Comparison of ENCODE assay signal across 9 mouse cellular contexts in genomic region chr5:92728252-92728828, GRCm38 (mm10). TPM values are rescaled to one million over a fixed set of nuclear protein-coding genes. Genes with fewer than 3 reads are reported as not detected.
DNase-seq lines count a peak whose midpoint lies in the region; ATAC-seq and TF ChIP-seq lines count a peak whose summit lies in the region.
"Had no signal": no experiment of that assay in that cellular context is flagged by ENCODE, and none has a peak within 500 bp of the region (broad histone marks: within the 10 kb centered on the region; RNA-seq: fewer than 3 reads in every experiment).

No protein-coding gene starts in this region.

- POLR2A ChIA-PET in Patski (lab: Charles Lee), result interaction anchor here (0.5 to 3.0 kb wide), 5 partner anchors 17 to 146 kb away, joined by 3 to 9 read pairs (median 3); no protein-coding TSS in a partner anchor

- in situ Hi-C loops in Patski (cut with MboI; ENCODE audit: low pct_unique_long_range_greater_than_20kb), result loop anchor here (5.0 kb wide), 2 partner anchors 46 to 224 kb away; partner anchors contain the start of gene Shroom3

- H3K36me3 ChIP-seq in C2C12 (ENCODE audit: control insufficient read depth, insufficient read depth), result no peaks in the 10 kb centered on the region
- no peaks in the 10 kb centered on the region for H3K36me3 ChIP-seq in hindbrain, embryonic 12.5 days
- no peaks in the 10 kb centered on the region for H3K36me3 ChIP-seq in stomach, postnatal 0 days (ENCODE audit: control insufficient read depth, insufficient read depth, low read length)
- H3K36me3 ChIP-seq: embryonic facial prominence, embryonic 12.5 days had no signal

- H3K79me3 ChIP-seq in C2C12 (ENCODE audit: low read depth), result no peaks in the 10 kb centered on the region

- no peak overlapping the region for H3K4me2 ChIP-seq in hindbrain, embryonic 12.5 days (replicated peaks)
- no peak overlapping the region for H3K4me2 ChIP-seq in stomach, postnatal 0 days (replicated peaks; ENCODE audit: low read depth)
- H3K4me2 ChIP-seq: embryonic facial prominence, embryonic 12.5 days had no signal

- no peak for DNase-seq in Patski (ENCODE audit: low read depth, low spot score)
- DNase-seq in embryo, embryonic 11 days, result peak; percentile 83
- peak; percentile 22 for DNase-seq in layer of hippocampus, adult 9-10 months (ENCODE audit: low spot score)
- peak; percentile 41 for DNase-seq in stomach, postnatal 0 days (ENCODE audit: low spot score)
- DNase-seq in spleen, postnatal 4 days (ENCODE audit: low spot score in 2 of 2), result no peak

- H3K4me1 ChIP-seq in hindbrain, embryonic 12.5 days, result no peaks in the 10 kb centered on the region
- no peaks in the 10 kb centered on the region for H3K4me1 ChIP-seq in stomach, postnatal 0 days (replicated peaks; ENCODE audit: control insufficient read depth, insufficient read depth)

- no peaks in the 10 kb centered on the region for H3K79me2 ChIP-seq in C2C12 (ENCODE audit: control insufficient read depth, insufficient read depth)

- no peaks in the 10 kb centered on the region for H3K9me3 ChIP-seq in hindbrain, embryonic 12.5 days (replicated peaks)
- no peaks in the 10 kb centered on the region for H3K9me3 ChIP-seq in stomach, postnatal 0 days (ENCODE audit: control insufficient read depth, low read length)
- H3K9me3 ChIP-seq: embryonic facial prominence, embryonic 12.5 days had no signal

- no peak overlapping the region for H3ac ChIP-seq in C2C12 (ENCODE audit: control insufficient read depth, insufficient read length, low read depth)

- no peaks in the 10 kb centered on the region for H3K27me3 ChIP-seq in C2C12 (ENCODE audit: control insufficient read depth, insufficient read depth, insufficient read length)
- no peaks in the 10 kb centered on the region for H3K27me3 ChIP-seq in Patski
- H3K27me3 ChIP-seq in hindbrain, embryonic 12.5 days, result no peaks in the 10 kb centered on the region
- H3K27me3 ChIP-seq in stomach, postnatal 0 days (ENCODE audit: control insufficient read depth, insufficient read depth, low read length), result no peaks in the 10 kb centered on the region
- H3K27me3 ChIP-seq: embryonic facial prominence, embryonic 12.5 days had no signal

- H3K4me3 ChIP-seq in C2C12 (ENCODE audit: insufficient read depth, poor library complexity, severe bottlenecking), result no peak overlapping the region
- no peak overlapping the region for H3K4me3 ChIP-seq in hindbrain, embryonic 12.5 days
- H3K4me3 ChIP-seq in stomach, postnatal 0 days (ENCODE audit: low read depth, low read length), result no peak overlapping the region
- H3K4me3 ChIP-seq: embryonic facial prominence, embryonic 12.5 days had no signal

- no peak for TF ChIP-seq EP300 in stomach, postnatal 0 days (optimal IDR thresholded peaks at IDR 0.05)

- 53% methylated on average over 5 of the region's 5 CpGs for WGBS in hindbrain, embryonic 12.5 days
- 37% methylated on average over 5 of the region's 5 CpGs for WGBS in stomach, postnatal 0 days

- no peak overlapping the region for H3K27ac ChIP-seq in hindbrain, embryonic 12.5 days
- H3K27ac ChIP-seq in stomach, postnatal 0 days (replicated peaks), result no peak overlapping the region
- H3K27ac ChIP-seq: embryonic facial prominence, embryonic 12.5 days had no signal

- TF ChIP-seq CTCF in C2C12 (IDR thresholded peaks at IDR 0.05; ENCODE audit: control insufficient read depth, insufficient read depth, insufficient read length), result peak; percentile 49
- TF ChIP-seq CTCF in Patski (IDR thresholded peaks at IDR 0.05), result peak; percentile 91
- peak; percentile 97 for TF ChIP-seq CTCF in stomach, postnatal 0 days (IDR thresholded peaks at IDR 0.05; ENCODE audit: low read depth)

- peak; percentile 73 for ATAC-seq in Patski
- 0 out of 2 replicates have a peak, but pooled peaks have one; percentile 35 for ATAC-seq in hindbrain, embryonic 12.5 days (ENCODE audit: low FRiP score)
- ATAC-seq in megakaryocyte progenitor cell, adult 5-6 weeks (replicated peaks; ENCODE audit: poor library complexity), result peak; percentile 48; the same call in 1 of the 2 replicates
- peak; percentile 48; the same call in 1 of the 2 replicates for ATAC-seq in stomach, postnatal 0 days (ENCODE audit: low FRiP score, low TSS enrichment)

- CTCF ChIA-PET in Patski (lab: Charles Lee), result interaction anchor here (0.7 to 4.8 kb wide), 72 partner anchors 9 to 595 kb away, joined by 3 to 51 read pairs (median 5); partner anchors contain the start of genes Ccdc158, Sept11 and Shroom3

- no peak overlapping the region for H3K9ac ChIP-seq in hindbrain, embryonic 12.5 days
- no peak overlapping the region for H3K9ac ChIP-seq in stomach, postnatal 0 days (ENCODE audit: low read length)
- H3K9ac ChIP-seq: embryonic facial prominence, embryonic 12.5 days had no signal

TF ChIP-seq in C2C12, 6 proteins besides CTCF, POLR2A, EP300 and RAD21:
- TF ChIP-seq MAX (IDR thresholded peaks at IDR 0.05) (no peak), MYOG (IDR thresholded peaks at IDR 0.05; ENCODE audit: control insufficient read depth, extremely low read depth, insufficient read length) (no peak), CEBPB (IDR thresholded peaks at IDR 0.05; ENCODE audit: low read depth) (no peak), FOSL1 (IDR thresholded peaks at IDR 0.05; ENCODE audit: insufficient read depth, low read length, poor library complexity, severe bottlenecking) (no peak), MYOD1 (IDR thresholded peaks at IDR 0.05; ENCODE audit: control insufficient read depth, insufficient read length, low read depth) (no peak), USF1 (IDR thresholded peaks at IDR 0.05; ENCODE audit: low read depth) (no peak)

RNA-seq across cellular contexts. Expression of gene Shroom3, which starts 45.1 kb away (rescaled TPM):
- polyA plus RNA-seq in C2C12 (2012; fragmentation: generic; extraction: Trizol), result 0.57 TPM
- 206 TPM for polyA plus RNA-seq in Patski (2021)
- polyA plus RNA-seq in hindbrain, embryonic 12.5 days (2016; fragmentation: Nextera tagmentation; extraction: Ambion mirVana), result 5.8 and 6.5 TPM in 2 replicates
- total RNA-seq in megakaryocyte progenitor cell, adult 5-6 weeks (2015), result 0.49 TPM in 1 of 2 replicates, not detected in the other
- not detected in 2 replicates for total RNA-seq in megakaryocyte progenitor cell, adult 5-6 weeks (2017)
- polyA plus RNA-seq in stomach, postnatal 0 days (2015; fragmentation: Nextera tagmentation; extraction: Ambion mirVana), result 11.4 and 15.0 TPM in 2 replicates

RNA-seq across cellular contexts. Expression of gene Ccdc158, which starts 53.3 kb away (rescaled TPM):
- polyA plus RNA-seq in C2C12 (2012; fragmentation: generic; extraction: Trizol), result not detected
- 8.0 TPM for polyA plus RNA-seq in Patski (2021)
- 0.52 and 0.55 TPM in 2 replicates for polyA plus RNA-seq in hindbrain, embryonic 12.5 days (2016; fragmentation: Nextera tagmentation; extraction: Ambion mirVana)
- total RNA-seq in megakaryocyte progenitor cell, adult 5-6 weeks (2015), result 2.3 and 5.6 TPM in 2 replicates
- total RNA-seq in megakaryocyte progenitor cell, adult 5-6 weeks (2017), result 3.5 and 4.6 TPM in 2 replicates
- polyA plus RNA-seq in stomach, postnatal 0 days (2015; fragmentation: Nextera tagmentation; extraction: Ambion mirVana), result 0.24 and 0.31 TPM in 2 replicates

Comparison
In these comparisons a context has a peak if more than half of its experiments do, and no peak if none do; other contexts are left out.
1. DNase-seq: peak in embryo, embryonic 11 days (single experiment), layer of hippocampus, adult 9-10 months (single experiment) and stomach, postnatal 0 days (single experiment); none in Patski (single experiment) and spleen, postnatal 4 days (0 of 2).
2. RNA of gene Shroom3, which starts 45.1 kb away (polyA plus RNA-seq): 206 TPM in Patski (single experiment); 11.4 to 15.0 TPM in stomach, postnatal 0 days, 5.8 to 6.5 TPM in hindbrain, embryonic 12.5 days and 0.57 TPM in C2C12 (single experiment); every median in the first group is over 10 times any median in the second.
3. Peak in every context shown above with its lines, with median percentiles within 50 percentile points of each other: CTCF ChIP-seq and ATAC-seq.